Mouse (Mus musculus) neural tube, postnatal 0 days (tissue): Measurements from ENCODE around the gene Rufy4. TPM values are rescaled to one million over a fixed set of nuclear protein-coding genes. Genes with fewer than 3 reads are reported as not detected.

Experiments
- polyA plus RNA-seq: library from polyadenylated mRNA; unstranded; fragments of >200 nt; fragmentation: Nextera tagmentation; extraction: Ambion mirVana; gene quantifications from 2 replicates; pipeline ENCODE4 v1.2.1, GENCODE M21; 2015

The Rufy4 gene
- 0.13 TPM in 1 of 2 replicates, not detected in the other for polyA plus RNA-seq

GRCm38 (mm10) chr1:74124991-74125552, at the start of gene Rufy4:
Gene Rufy4 (plus strand): TSS chr1:74125541.

GRCm38 (mm10) chr1:74124021-74124981, 1.0 kb upstream of the Rufy4 start, which contains the start of gene Tns1:
Gene Tns1 (minus strand): TSS chr1:74124449.

GRCm38 (mm10) chr1:74153461-74154184, 28.3 kb downstream of the Rufy4 start, which contains the start of gene Cxcr2:
Gene Cxcr2 (plus strand): TSS chr1:74153989.

GRCm38 (mm10) chr1:74194445-74194844, 69.1 kb downstream of the Rufy4 start, which contains the start of gene Cxcr1:
Gene Cxcr1 (minus strand): TSS chr1:74194631.

Other genes starting within 250 kb of the Rufy4 start
- 14.3 and 15.2 TPM in 2 replicates for gene Tns1, start 1.1 kb upstream of the Rufy4 start, polyA plus RNA-seq
- gene Cxcr2, start 28.4 kb downstream of the Rufy4 start, polyA plus RNA-seq, result 0.11 and 0.15 TPM in 2 replicates
- gene Cxcr1, start 69.1 kb downstream of the Rufy4 start, polyA plus RNA-seq, result not detected in 2 replicates
- 379 and 398 TPM in 2 replicates for gene Arpc2, start 110.5 kb downstream of the Rufy4 start, polyA plus RNA-seq
- gene Gpbar1, start 153.0 kb downstream of the Rufy4 start, polyA plus RNA-seq, result 0.19 TPM in 1 of 2 replicates, not detected in the other
- gene Aamp, start 159.2 kb downstream of the Rufy4 start, polyA plus RNA-seq, result 211 and 240 TPM in 2 replicates
- 178 and 193 TPM in 2 replicates for gene Pnkd, start 159.4 kb downstream of the Rufy4 start, polyA plus RNA-seq
- 17.0 and 19.7 TPM in 2 replicates for gene Tmbim1, start 180.1 kb downstream of the Rufy4 start, polyA plus RNA-seq
- 1.6 and 2.3 TPM in 2 replicates for gene Catip, start 236.6 kb downstream of the Rufy4 start, polyA plus RNA-seq
- gene Slc11a1, start 249.7 kb downstream of the Rufy4 start, polyA plus RNA-seq, result 2.3 and 3.9 TPM in 2 replicates